Mouse (Mus musculus): Measurements from ENCODE around the gene Slc12a9. TPM values are rescaled to one million over a fixed set of nuclear protein-coding genes. Genes with fewer than 3 reads are reported as not detected.
A peak's percentile ranks its signal among the peaks of the same experiment; 100 is the strongest.

The Slc12a9 gene
- 27.5 TPM for polyA plus RNA-seq (2021)

DNA sequence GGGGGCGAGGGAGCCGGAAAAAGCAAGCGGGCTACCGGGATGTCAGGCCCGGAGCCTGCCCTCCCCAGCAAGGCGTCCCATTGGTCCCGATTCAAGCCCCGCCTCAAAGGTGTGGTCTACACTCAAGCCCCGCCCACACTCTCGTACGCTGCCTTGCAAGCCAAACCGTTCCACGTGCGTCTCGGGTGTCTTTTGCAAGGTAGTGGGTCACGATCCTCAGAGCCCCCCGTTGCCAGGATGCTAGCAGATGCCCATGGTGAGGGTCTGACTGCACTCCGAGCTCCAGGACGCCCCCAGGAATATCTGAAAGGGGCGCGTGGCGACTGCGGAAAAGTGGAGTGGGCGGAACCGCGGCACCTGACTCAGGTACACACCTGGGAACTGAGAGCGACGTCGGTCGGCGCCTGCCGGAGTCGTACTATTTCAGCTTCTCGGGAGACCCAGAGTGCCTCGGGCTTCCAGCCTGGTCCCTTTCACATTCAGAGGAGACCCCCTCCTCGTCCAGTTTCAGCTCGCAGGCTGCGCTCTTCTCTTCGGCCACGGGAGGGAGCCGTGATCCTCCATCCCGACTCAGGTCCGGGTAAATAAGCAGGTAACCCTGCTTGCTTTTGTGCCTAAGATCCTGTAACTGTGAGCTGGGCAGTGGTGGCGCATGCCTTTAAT, at the start of gene Slc12a9:
Slc12a9 (minus strand) TSS at position 86 of the 663 bp plus-strand sequence.
- POLR2A ChIA-PET: interaction anchor here (0.9 to 2.2 kb wide), 4 partner anchors 17 to 168 kb away, joined by 4 to 6 read pairs (median 4); partner anchors contain the start of genes Ephb4 and Pop7
- ATAC-seq: peak; percentile 90
- in situ Hi-C loops (cut with MboI; ENCODE audit: low pct_unique_long_range_greater_than_20kb): loop anchor here (5.0 kb wide), 1 partner anchor 124 kb away; no protein-coding TSS in a partner anchor
- peak; percentile 76 for DNase-seq (ENCODE audit: low read depth, low spot score)
- CTCF ChIA-PET: interaction anchor here (0.7 to 2.3 kb wide), 19 partner anchors 10 to 168 kb away, joined by 3 to 12 read pairs (median 4); partner anchors contain the start of genes Pop7, Srrt and Trip6
- no peak for TF ChIP-seq CTCF (IDR thresholded peaks at IDR 0.05)
- no peaks in the 10 kb centered on the region for H3K27me3 ChIP-seq

- TF ChIP-seq CTCF (IDR thresholded peaks at IDR 0.05): no peak
- in situ Hi-C loops (cut with MboI; ENCODE audit: low pct_unique_long_range_greater_than_20kb): loop anchor here (5.0 kb wide), 1 partner anchor 36 kb away; no protein-coding TSS in a partner anchor
- no peak for DNase-seq (ENCODE audit: low read depth, low spot score)
- H3K27me3 ChIP-seq: no peaks in the 10 kb centered on the region
- CTCF ChIA-PET: interaction anchor here (0.8 kb wide), 2 partner anchors 10 to 11 kb away, joined by 3 to 4 read pairs; no protein-coding TSS in a partner anchor
- POLR2A ChIA-PET: interaction anchor here (0.8 to 1.1 kb wide), 2 partner anchors 24 to 1397 kb away, joined by 3 read pairs; no protein-coding TSS in a partner anchor
- ATAC-seq: no peak
These were observed 47.8 kb upstream of the Slc12a9 start for GRCm38 (mm10) chr5:137381152-137381551.

- no peaks in the 10 kb centered on the region for H3K27me3 ChIP-seq
- DNase-seq (ENCODE audit: low read depth, low spot score) (no peak), ATAC-seq (no peak)
- in situ Hi-C loops (cut with MboI; ENCODE audit: low pct_unique_long_range_greater_than_20kb): no loop called here
- POLR2A ChIA-PET: interaction anchor here (0.8 kb wide), 1 partner anchor 26 kb away, joined by 3 read pairs; no protein-coding TSS in a partner anchor
- TF ChIP-seq CTCF (IDR thresholded peaks at IDR 0.05): no peak
- CTCF ChIA-PET: interaction anchor here (1.5 kb wide), 1 partner anchor 11 kb away, joined by 3 read pairs; no protein-coding TSS in a partner anchor
These were observed 44.2 kb upstream of the Slc12a9 start for GRCm38 (mm10) chr5:137377603-137378002.

DNA sequence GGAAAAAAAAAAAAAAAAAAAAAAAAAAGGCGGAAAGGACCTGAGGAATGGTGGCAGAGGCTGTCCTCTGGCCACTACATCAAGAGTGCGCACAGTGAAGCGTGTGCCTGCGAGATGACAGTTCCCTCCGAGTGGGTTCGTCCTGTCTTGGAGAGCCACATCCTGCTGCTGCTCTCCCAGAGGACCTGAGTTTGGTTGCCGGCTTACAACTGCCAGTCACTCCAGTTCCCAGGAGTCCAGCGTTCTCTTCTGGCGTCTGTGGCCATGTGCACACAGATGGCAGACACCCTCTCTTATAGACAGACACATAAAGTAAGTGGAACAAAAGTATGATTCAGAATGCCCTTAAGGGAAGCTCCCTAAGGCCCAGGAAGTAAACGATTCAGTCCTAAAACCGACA, 43.8 kb upstream of the Slc12a9 start:
- CTCF ChIA-PET: interaction anchor here (1.5 kb wide), 1 partner anchor 12 kb away, joined by 3 read pairs; no protein-coding TSS in a partner anchor
- no peaks in the 10 kb centered on the region for H3K27me3 ChIP-seq
- in situ Hi-C loops (cut with MboI; ENCODE audit: low pct_unique_long_range_greater_than_20kb): no loop called here
- ATAC-seq (no peak), DNase-seq (ENCODE audit: low read depth, low spot score) (no peak)
- no peak for TF ChIP-seq CTCF (IDR thresholded peaks at IDR 0.05)
- POLR2A ChIA-PET: no interaction called here

GRCm38 (mm10) chr5:137376722-137377121, 43.3 kb upstream of the Slc12a9 start:
- TF ChIP-seq CTCF (IDR thresholded peaks at IDR 0.05): no peak
- H3K27me3 ChIP-seq: no peaks in the 10 kb centered on the region
- ChIA-PET POLR2A (interaction anchor here (0.9 kb wide), 1 partner anchor 46 kb away, joined by 3 read pairs; no protein-coding TSS in a partner anchor), CTCF (no interaction called here)
- in situ Hi-C loops (cut with MboI; ENCODE audit: low pct_unique_long_range_greater_than_20kb): no loop called here
- DNase-seq (ENCODE audit: low read depth, low spot score) (no peak), ATAC-seq (no peak)

DNA sequence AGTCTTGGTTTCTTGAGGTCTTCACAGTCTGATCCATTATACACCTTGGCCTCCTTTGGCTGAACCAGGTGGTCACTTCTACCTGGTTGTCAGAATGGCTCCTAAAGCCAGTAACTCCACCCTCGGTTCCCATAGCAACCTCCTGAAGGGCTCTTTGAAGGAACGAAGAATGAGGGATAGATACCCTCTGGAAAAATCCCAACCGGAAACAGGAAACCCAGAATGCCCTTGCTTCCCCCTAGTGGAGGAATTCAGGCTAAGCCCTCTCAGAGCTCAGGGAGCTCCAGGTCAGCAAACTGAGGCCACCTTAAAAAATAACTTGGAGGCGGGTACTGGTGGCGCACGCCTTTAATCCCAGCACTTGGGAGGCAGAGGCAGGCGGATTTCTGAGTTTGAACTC, 42.8 kb upstream of the Slc12a9 start:
- ATAC-seq: no peak
- ChIA-PET CTCF (no interaction called here), POLR2A (interaction anchor here (0.9 kb wide), 1 partner anchor 46 kb away, joined by 3 read pairs; no protein-coding TSS in a partner anchor)
- no peaks in the 10 kb centered on the region for H3K27me3 ChIP-seq
- no peak for DNase-seq (ENCODE audit: low read depth, low spot score)
- in situ Hi-C loops (cut with MboI; ENCODE audit: low pct_unique_long_range_greater_than_20kb): no loop called here
- no peak for TF ChIP-seq CTCF (IDR thresholded peaks at IDR 0.05)

GRCm38 (mm10) chr5:137375627-137376026, 42.2 kb upstream of the Slc12a9 start:
- ATAC-seq (no peak), DNase-seq (ENCODE audit: low read depth, low spot score) (no peak)
- CTCF ChIA-PET: interaction anchor here (1.2 kb wide), 1 partner anchor 11 kb away, joined by 3 read pairs; no protein-coding TSS in a partner anchor
- POLR2A ChIA-PET: interaction anchor here (1.4 to 1.9 kb wide), 3 partner anchors 13 to 25 kb away, joined by 5 read pairs; partner anchors contain the start of gene Ephb4
- in situ Hi-C loops (cut with MboI; ENCODE audit: low pct_unique_long_range_greater_than_20kb): no loop called here
- no peaks in the 10 kb centered on the region for H3K27me3 ChIP-seq
- TF ChIP-seq CTCF (IDR thresholded peaks at IDR 0.05): no peak

DNA sequence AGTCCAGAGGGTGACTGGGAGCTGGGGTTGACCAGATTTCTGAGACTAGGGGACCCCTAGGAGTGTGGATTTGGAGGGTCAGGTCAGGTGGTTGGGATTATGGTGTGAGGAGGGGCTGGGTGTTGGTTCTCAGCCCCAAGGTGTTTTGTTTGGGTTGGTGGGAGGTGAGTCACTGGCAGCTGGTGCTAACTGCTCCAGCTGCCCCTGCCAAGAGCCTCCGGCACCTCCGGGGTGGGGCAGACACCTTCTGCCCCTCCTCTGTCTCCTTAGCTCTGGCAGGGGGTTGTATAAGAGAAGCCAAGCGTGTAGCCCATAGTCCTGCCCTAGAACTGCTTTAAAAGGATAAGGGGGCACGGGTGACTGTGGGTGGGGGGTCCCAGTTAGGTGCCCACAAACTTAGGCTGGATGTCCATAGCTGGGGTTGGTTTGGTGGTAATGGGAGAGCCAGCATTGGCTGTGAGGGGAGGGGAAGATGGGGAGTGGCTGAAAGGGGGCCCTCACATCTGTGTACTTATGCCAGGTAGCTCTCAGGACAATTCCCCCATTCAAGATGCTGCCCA, 41.2 kb upstream of the Slc12a9 start:
- DNase-seq (ENCODE audit: low read depth, low spot score): peak; percentile 73
- in situ Hi-C loops (cut with MboI; ENCODE audit: low pct_unique_long_range_greater_than_20kb): no loop called here
- CTCF ChIA-PET: interaction anchor here (1.2 kb wide), 1 partner anchor 12 kb away, joined by 3 read pairs; no protein-coding TSS in a partner anchor
- POLR2A ChIA-PET: interaction anchor here (0.6 to 1.9 kb wide), 6 partner anchors 12 to 51 kb away, joined by 3 to 5 read pairs (median 4); partner anchors contain the start of gene Ephb4
- TF ChIP-seq CTCF (IDR thresholded peaks at IDR 0.05): no peak
- H3K27me3 ChIP-seq: no peaks in the 10 kb centered on the region
- ATAC-seq: peak; percentile 61

GRCm38 (mm10) chr5:137373371-137373950, 40.1 kb upstream of the Slc12a9 start:
- ChIA-PET POLR2A (interaction anchor here (0.6 to 1.2 kb wide), 3 partner anchors 14 to 30 kb away, joined by 3 to 4 read pairs (median 3); no protein-coding TSS in a partner anchor), CTCF (interaction anchor here (1.7 kb wide), 1 partner anchor 40 kb away, joined by 4 read pairs; the partner anchor contains the start of gene Slc12a9)
- DNase-seq (ENCODE audit: low read depth, low spot score): no peak
- TF ChIP-seq CTCF (IDR thresholded peaks at IDR 0.05): no peak
- in situ Hi-C loops (cut with MboI; ENCODE audit: low pct_unique_long_range_greater_than_20kb): no loop called here
- no peaks in the 10 kb centered on the region for H3K27me3 ChIP-seq
- ATAC-seq: no peak

- POLR2A ChIA-PET: interaction anchor here (1.2 to 2.1 kb wide), 4 partner anchors 10 to 18 kb away, joined by 3 to 8 read pairs (median 4); no protein-coding TSS in a partner anchor
- no peak for DNase-seq (ENCODE audit: low read depth, low spot score)
- in situ Hi-C loops (cut with MboI; ENCODE audit: low pct_unique_long_range_greater_than_20kb): no loop called here
- no peaks in the 10 kb centered on the region for H3K27me3 ChIP-seq
- no peak for ATAC-seq
- no peak for TF ChIP-seq CTCF (IDR thresholded peaks at IDR 0.05)
- CTCF ChIA-PET: interaction anchor here (1.2 to 1.4 kb wide), 3 partner anchors 10 to 36 kb away, joined by 3 to 4 read pairs (median 3); partner anchors contain the start of gene Slc12a9
These were observed 36.3 kb upstream of the Slc12a9 start for GRCm38 (mm10) chr5:137369665-137370064.
